Mouse (Mus musculus) midbrain, embryonic 11.5 days (tissue): ENCODE measurements around the gene Clasp2. TPM values are rescaled to one million over a fixed set of nuclear protein-coding genes. Genes with fewer than 3 reads are reported as not detected.
"Not testable (repeated sequence)": the region's sequence is repeated elsewhere in the genome, so short reads cannot be mapped to it uniquely, and the experiment has no call there.

ENCODE experiments used
- ATAC-seq: fragments of 200-750 bp; cut with Nextera tagmentation; 2 replicates; pipeline ENCODE4 v1.8.0; 2017; ENCODE audit warnings: moderate TSS enrichment, moderate library complexity; ENCODE audit not compliant: low FRiP score
- DNase-seq: peaks from one replicate; pipeline ENCODE4 v3.0.0; 2015; ENCODE audit warnings: low spot score; ENCODE audit errors: missing footprints
- H3K27ac ChIP-seq: fragments of 300-500 bp; sonication (generic); 2 replicates; pipeline ENCODE4 v1.5.1; 2014; ENCODE audit warnings: low read depth, low read length
- H3K27me3 ChIP-seq: fragments of 300-500 bp; sonication (generic); 2 replicates; pipeline ENCODE4 v1.6.1; 2014; ENCODE audit warnings: mild to moderate bottlenecking, low read length, moderate library complexity, mixed read lengths; ENCODE audit not compliant: control insufficient read depth, insufficient read depth
- H3K36me3 ChIP-seq: fragments of 300-500 bp; sonication (generic); 2 replicates; pipeline ENCODE4 v1.6.1; 2014; ENCODE audit warnings: mild to moderate bottlenecking, low read length, moderate library complexity, mixed read lengths; ENCODE audit not compliant: control insufficient read depth, insufficient read depth
- H3K4me1 ChIP-seq: fragments of 300-500 bp; sonication (generic); 2 replicates; pipeline ENCODE4 v1.6.1; 2014; ENCODE audit warnings: low read length; ENCODE audit not compliant: control insufficient read depth, insufficient read depth
- H3K4me2 ChIP-seq: fragments of 300-500 bp; sonication (generic); 2 replicates; pipeline ENCODE4 v1.6.1; 2014; ENCODE audit warnings: mild to moderate bottlenecking, moderate library complexity
- H3K4me3 ChIP-seq: fragments of 300-500 bp; sonication (generic); 2 replicates; pipeline ENCODE4 v1.5.1; 2014; ENCODE audit warnings: low read depth, low read length
- H3K9ac ChIP-seq: fragments of 300-500 bp; sonication (generic); 2 replicates; pipeline ENCODE4 v1.6.1; 2014; ENCODE audit warnings: low read length
- H3K9me3 ChIP-seq: fragments of 300-500 bp; sonication (generic); 2 replicates; pipeline ENCODE4 v1.6.1; 2016; ENCODE audit warnings: low read length; ENCODE audit not compliant: control insufficient read depth
- WGBS: fragments of 180-500 bp; shearing (Covaris S2); extraction: QIAGEN DNeasy Blood & Tissue Kit; methylation state at CpG from one replicate; pipeline ENCODE4 v1.1.7; 2014; 5-methylcytosine and 5-hydroxymethylcytosine counted together
- polyA plus RNA-seq: library from polyadenylated mRNA; unstranded; fragments of >200 nt; fragmentation: Nextera tagmentation; extraction: Ambion mirVana; gene quantifications from 2 replicates; pipeline ENCODE4 v1.2.1, GENCODE M21; 2014

Clasp2 gene
- polyA plus RNA-seq, 1 experiment from 2014 or later = 53.2 TPM

DNA sequence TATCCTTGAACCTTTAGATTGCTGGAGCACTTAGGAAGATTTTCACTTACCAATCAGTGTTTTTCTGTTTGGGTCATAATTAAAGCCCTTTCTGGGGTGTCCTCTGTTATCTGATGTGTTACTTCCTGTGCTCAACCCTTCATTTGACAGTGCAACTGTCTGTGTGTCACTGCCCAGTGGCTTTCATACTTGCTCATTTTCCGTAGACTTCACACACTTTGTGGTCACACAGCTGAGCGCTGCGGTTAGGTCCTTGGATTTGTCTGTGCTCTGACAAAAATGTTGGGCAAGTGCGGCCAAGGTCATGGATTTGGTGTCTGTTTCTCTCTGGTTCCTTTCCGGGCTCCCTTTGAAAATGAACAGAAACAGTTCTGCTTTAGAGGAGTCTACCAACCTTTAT is 118.1 kb downstream of the Clasp2 start:
- Histone ChIP-seq H3K9me3 (no peaks in the 10 kb centered on the region), H3K4me1 (no peaks in the 10 kb centered on the region), H3K27ac (no peak overlapping the region), H3K36me3 (no peaks in the 10 kb centered on the region), H3K4me3 (no peak overlapping the region), H3K9ac (no peak overlapping the region), H3K4me2 (no peak overlapping the region), H3K27me3 (no peaks in the 10 kb centered on the region)
- DNase-seq (no peak), ATAC-seq (no peak)
- 93% methylated on average over 5 of the region's 5 CpGs for WGBS

GRCm38 (mm10) chr9:113863370-113863999 is 122.2 kb downstream of the Clasp2 start:
- no peak overlapping the region for H3K27ac ChIP-seq
- ATAC-seq = no peak
- WGBS = 89% methylated on average over 5 of the region's 5 CpGs
- no peaks in the 10 kb centered on the region for H3K4me1 ChIP-seq
- no peak overlapping the region for H3K4me3 ChIP-seq
- H3K27me3 ChIP-seq = no peaks in the 10 kb centered on the region
- H3K9me3 ChIP-seq = no peaks in the 10 kb centered on the region
- DNase-seq = no peak
- H3K9ac ChIP-seq = no peak overlapping the region
- H3K36me3 ChIP-seq = no peaks in the 10 kb centered on the region
- H3K4me2 ChIP-seq = no peak overlapping the region

DNA sequence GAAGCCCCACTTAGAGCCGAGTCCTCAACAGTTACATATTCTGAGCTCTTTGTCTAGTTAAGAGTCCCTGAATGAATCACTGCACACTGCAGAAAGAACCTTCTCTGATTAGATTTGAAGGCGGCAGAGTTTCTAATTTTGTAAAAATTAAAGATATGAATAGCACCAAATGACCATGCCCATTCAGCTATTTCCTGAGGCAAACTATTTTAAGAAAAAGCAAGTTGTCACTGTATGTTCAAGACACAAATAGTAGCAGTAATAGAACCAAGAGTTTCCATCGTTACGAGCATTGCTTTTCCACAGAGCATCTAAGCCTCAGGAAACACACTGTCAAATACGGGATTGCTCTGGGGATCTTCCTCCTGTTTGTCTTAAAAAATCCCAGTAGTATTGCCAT is 126.7 kb downstream of the Clasp2 start:
- Histone ChIP-seq H3K4me3 (no peak overlapping the region), H3K4me2 (no peak overlapping the region), H3K27me3 (no peaks in the 10 kb centered on the region), H3K36me3 (0 out of 2 replicates have a peak, but pooled peaks cover 2% of the 10 kb centered on the region), H3K9ac (no peak overlapping the region), H3K27ac (no peak overlapping the region), H3K9me3 (no peaks in the 10 kb centered on the region), H3K4me1 (no peaks in the 10 kb centered on the region)
- 88% methylated on average over 5 of the region's 5 CpGs for WGBS
- DNase-seq (no peak), ATAC-seq (no peak)

DNA sequence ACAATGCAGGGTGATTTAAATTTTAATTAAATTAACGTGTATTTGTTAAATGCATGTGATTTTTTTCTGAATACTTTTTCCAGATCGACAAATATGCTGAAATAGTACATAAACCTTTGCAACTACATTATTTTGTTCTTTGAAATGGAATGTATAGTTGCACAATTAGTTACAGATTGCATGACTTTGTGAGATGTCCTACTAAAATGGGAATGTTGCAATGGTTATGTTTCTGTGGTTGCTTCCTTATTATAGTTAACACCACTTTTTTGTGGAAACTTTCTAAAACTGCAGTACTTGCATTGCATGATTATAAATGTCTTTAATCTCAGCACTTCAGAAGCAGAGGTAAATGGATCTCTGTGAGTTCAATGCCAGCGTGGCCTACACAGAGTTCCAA is 153.6 kb downstream of the Clasp2 start:
- no peaks in the 10 kb centered on the region for H3K27me3 ChIP-seq
- ATAC-seq (no peak), DNase-seq (peak; percentile 2)
- H3K4me3 ChIP-seq = no peak overlapping the region
- H3K9me3 ChIP-seq = no peaks in the 10 kb centered on the region
- H3K4me2 ChIP-seq = no peak overlapping the region
- no peak overlapping the region for H3K9ac ChIP-seq
- H3K36me3 ChIP-seq = peaks cover 9% of the 10 kb centered on the region; the same call in 1 of the 2 replicates
- no peak overlapping the region for H3K27ac ChIP-seq
- no peaks in the 10 kb centered on the region for H3K4me1 ChIP-seq
- WGBS = 94% methylated on average over 3 of the region's 3 CpGs

- H3K9me3 ChIP-seq = no peaks in the 10 kb centered on the region
- H3K9ac ChIP-seq = no peak overlapping the region
- H3K27me3 ChIP-seq = no peaks in the 10 kb centered on the region
- 89% methylated on average over 4 of the region's 4 CpGs for WGBS
- no peaks in the 10 kb centered on the region for H3K4me1 ChIP-seq
- no peak overlapping the region for H3K27ac ChIP-seq
- ATAC-seq (no peak), DNase-seq (peak; percentile 73)
- peaks cover 19% of the 10 kb centered on the region for H3K36me3 ChIP-seq
- H3K4me3 ChIP-seq = no peak overlapping the region
- H3K4me2 ChIP-seq = no peak overlapping the region
Measured at GRCm38 (mm10) chr9:113903136-113903535, 161.9 kb downstream of the Clasp2 start.

DNA sequence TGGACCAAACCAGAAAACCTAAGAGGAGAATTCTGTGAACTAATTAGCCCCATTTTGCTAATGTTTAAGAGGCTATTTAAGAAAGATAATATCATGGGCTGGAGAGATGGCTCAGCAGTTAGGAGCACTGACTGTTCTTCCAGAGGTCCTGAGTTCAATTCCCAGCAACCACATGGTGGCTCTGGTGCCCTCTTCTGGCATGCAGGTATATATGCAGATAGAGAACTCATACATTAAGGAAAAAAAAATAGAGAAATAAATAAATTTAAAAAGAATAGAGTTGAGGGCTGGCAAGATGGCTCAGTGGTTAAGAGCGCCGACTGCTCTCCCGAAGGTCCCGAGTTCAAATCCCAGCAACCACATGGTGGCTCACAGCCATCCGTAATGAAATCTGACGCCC is 163.0 kb downstream of the Clasp2 start:
- not testable (repeated sequence) for H3K27ac ChIP-seq, H3K4me3 ChIP-seq, H3K4me1 ChIP-seq, DNase-seq, H3K27me3 ChIP-seq, ATAC-seq, H3K9me3 ChIP-seq, H3K9ac ChIP-seq, H3K4me2 ChIP-seq
- 97% methylated on average over 6 of the region's 6 CpGs for WGBS
- H3K36me3 ChIP-seq = peaks cover 20% of the 10 kb centered on the region

GRCm38 (mm10) chr9:113915789-113916188 is 174.5 kb downstream of the Clasp2 start:
- no peaks in the 10 kb centered on the region for H3K27me3 ChIP-seq
- no peaks in the 10 kb centered on the region for H3K4me1 ChIP-seq
- no peak overlapping the region for H3K9ac ChIP-seq
- WGBS = 97% methylated on average over 5 of the region's 5 CpGs
- H3K4me2 ChIP-seq = no peak overlapping the region
- DNase-seq = no peak
- H3K36me3 ChIP-seq = peaks cover 5% of the 10 kb centered on the region
- ATAC-seq = no peak
- H3K4me3 ChIP-seq = no peak overlapping the region
- H3K9me3 ChIP-seq = no peaks in the 10 kb centered on the region
- no peak overlapping the region for H3K27ac ChIP-seq

- WGBS = 95% methylated on average over 5 of the region's 5 CpGs
- H3K4me2 ChIP-seq = no peak overlapping the region
- no peaks in the 10 kb centered on the region for H3K4me1 ChIP-seq
- no peaks in the 10 kb centered on the region for H3K9me3 ChIP-seq
- no peak for DNase-seq
- ATAC-seq = no peak
- no peak overlapping the region for H3K4me3 ChIP-seq
- H3K9ac ChIP-seq = no peak overlapping the region
- H3K27me3 ChIP-seq = no peaks in the 10 kb centered on the region
- H3K36me3 ChIP-seq = peaks cover 5% of the 10 kb centered on the region; the same call in 1 of the 2 replicates
- no peak overlapping the region for H3K27ac ChIP-seq
Measured at GRCm38 (mm10) chr9:113922677-113923076, 181.4 kb downstream of the Clasp2 start.

DNA sequence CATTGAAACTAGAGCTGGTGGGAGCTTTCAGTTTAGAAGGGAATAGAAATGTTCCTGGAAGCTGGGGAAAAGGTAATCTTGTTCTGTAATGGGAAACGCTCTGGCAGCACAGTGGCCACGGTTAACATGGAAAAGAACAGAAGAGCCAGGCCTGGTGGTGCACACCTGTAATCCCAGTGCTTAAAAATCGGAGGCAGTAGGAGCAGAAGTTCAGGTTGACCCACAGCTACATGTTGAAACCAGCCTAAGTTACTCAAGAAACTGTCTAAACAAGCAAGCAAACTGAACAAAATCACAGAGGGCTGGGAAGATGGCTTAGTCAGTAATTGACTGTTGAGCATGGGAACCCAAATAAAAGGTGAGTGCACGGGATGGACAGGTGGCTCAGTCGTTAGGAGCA is 183.6 kb downstream of the Clasp2 start:
- Histone ChIP-seq H3K9ac (no peak overlapping the region), H3K27ac (no peak overlapping the region), H3K4me2 (no peak overlapping the region), H3K4me3 (no peak overlapping the region), H3K9me3 (no peaks in the 10 kb centered on the region), H3K36me3 (peaks cover 5% of the 10 kb centered on the region; the same call in 1 of the 2 replicates), H3K4me1 (no peaks in the 10 kb centered on the region), H3K27me3 (no peaks in the 10 kb centered on the region)
- ATAC-seq (no peak), DNase-seq (no peak)
- WGBS = 86% methylated on average over 5 of the region's 5 CpGs
